Mouse (Mus musculus) midbrain, embryonic 15.5 days (tissue): ENCODE data around the gene Zfp366. TPM values are rescaled to one million over a fixed set of nuclear protein-coding genes. Genes with fewer than 3 reads are reported as not detected.
A peak's percentile ranks its signal among the peaks of the same experiment; 100 is the strongest.

Source experiments
- ATAC-seq: fragments of 200-750 bp; cut with Nextera tagmentation; replicated peaks from 2 replicates; pipeline ENCODE4 v1.8.0; 2017; ENCODE audit warnings: moderate TSS enrichment
- H3K27ac ChIP-seq: fragments of 300-500 bp; sonication (generic); 2 replicates; pipeline ENCODE4 v1.5.1; 2015; ENCODE audit warnings: mild to moderate bottlenecking, inconsistent platforms
- H3K27me3 ChIP-seq: fragments of 300-500 bp; sonication (generic); replicated peaks from 2 replicates; pipeline ENCODE4 v1.6.1; 2015; ENCODE audit warnings: inconsistent platforms
- H3K36me3 ChIP-seq: fragments of 300-500 bp; sonication (generic); replicated peaks from 2 replicates; pipeline ENCODE4 v1.6.1; 2015; ENCODE audit warnings: inconsistent platforms
- H3K4me1 ChIP-seq: fragments of 300-500 bp; sonication (generic); 2 replicates; pipeline ENCODE4 v1.6.1; 2015; ENCODE audit warnings: inconsistent platforms
- H3K4me2 ChIP-seq: fragments of 300-500 bp; sonication (generic); 2 replicates; pipeline ENCODE4 v1.6.1; 2015; ENCODE audit warnings: inconsistent platforms, mild to moderate bottlenecking, moderate library complexity
- H3K4me3 ChIP-seq: fragments of 300-500 bp; sonication (generic); 2 replicates; pipeline ENCODE4 v1.5.1; 2015; ENCODE audit warnings: mild to moderate bottlenecking, inconsistent platforms
- H3K9ac ChIP-seq: fragments of 300-500 bp; sonication (generic); 2 replicates; pipeline ENCODE4 v1.6.1; 2015; ENCODE audit warnings: mild to moderate bottlenecking, inconsistent platforms
- H3K9me3 ChIP-seq: fragments of 300-500 bp; sonication (generic); 2 replicates; pipeline ENCODE4 v1.6.1; 2016; ENCODE audit warnings: inconsistent platforms
- WGBS: fragments of 180-500 bp; shearing (Covaris S2); methylation state at CpG from one replicate; pipeline ENCODE4 v1.1.7; 2015; ENCODE audit warnings: mixed read lengths; 5-methylcytosine and 5-hydroxymethylcytosine counted together
- polyA plus RNA-seq: library from polyadenylated mRNA; unstranded; fragments of >200 nt; fragmentation: Nextera tagmentation; extraction: Ambion mirVana; gene quantifications from 2 replicates; pipeline ENCODE4 v1.2.1, GENCODE M21; 2015

Gene Zfp366
- polyA plus RNA-seq, 1 experiment from 2014 or later, result 0.81 TPM

GRCm38 (mm10) chr13:99233956-99234355 lies 49.3 kb downstream of the Zfp366 start:
- Histone ChIP-seq H3K4me3 (no peak overlapping the region), H3K36me3 (no peaks in the 10 kb centered on the region), H3K4me2 (no peak overlapping the region), H3K9ac (no peak overlapping the region), H3K27ac (no peak overlapping the region), H3K9me3 (no peaks in the 10 kb centered on the region), H3K4me1 (peaks cover 6% of the 10 kb centered on the region), H3K27me3 (no peaks in the 10 kb centered on the region)
- no peak for ATAC-seq
- 79% methylated on average over 10 of the region's 10 CpGs for WGBS

GRCm38 (mm10) chr13:99235428-99236210 lies 51.0 kb downstream of the Zfp366 start:
- H3K9me3 ChIP-seq, result no peaks in the 10 kb centered on the region
- ATAC-seq, result no peak
- H3K27ac ChIP-seq, result no peak overlapping the region
- H3K27me3 ChIP-seq, result no peaks in the 10 kb centered on the region
- H3K4me1 ChIP-seq, result peaks cover 12% of the 10 kb centered on the region
- no peak overlapping the region for H3K9ac ChIP-seq
- no peak overlapping the region for H3K4me2 ChIP-seq
- WGBS, result 82% methylated on average over 20 of the region's 20 CpGs
- H3K4me3 ChIP-seq, result no peak overlapping the region
- H3K36me3 ChIP-seq, result no peaks in the 10 kb centered on the region

- no peaks in the 10 kb centered on the region for H3K9me3 ChIP-seq
- 80% methylated on average over 2 of the region's 2 CpGs for WGBS
- H3K27me3 ChIP-seq, result no peaks in the 10 kb centered on the region
- H3K4me1 ChIP-seq, result peaks cover 12% of the 10 kb centered on the region
- H3K36me3 ChIP-seq, result no peaks in the 10 kb centered on the region
- H3K4me2 ChIP-seq, result no peak overlapping the region
- no peak overlapping the region for H3K9ac ChIP-seq
- ATAC-seq, result no peak
- no peak overlapping the region for H3K4me3 ChIP-seq
- no peak overlapping the region for H3K27ac ChIP-seq
Measured at GRCm38 (mm10) chr13:99236222-99236621, 51.6 kb downstream of the Zfp366 start.

GRCm38 (mm10) chr13:99237122-99237521 lies 52.5 kb downstream of the Zfp366 start:
- 91% methylated on average over 5 of the region's 5 CpGs for WGBS
- Histone ChIP-seq H3K27me3 (no peaks in the 10 kb centered on the region), H3K27ac (no peak overlapping the region), H3K4me3 (no peak overlapping the region), H3K4me2 (no peak overlapping the region), H3K9me3 (no peaks in the 10 kb centered on the region), H3K9ac (no peak overlapping the region), H3K4me1 (peaks cover 12% of the 10 kb centered on the region), H3K36me3 (no peaks in the 10 kb centered on the region)
- ATAC-seq, result no peak

GRCm38 (mm10) chr13:99237841-99238216 lies 53.2 kb downstream of the Zfp366 start:
- H3K9ac ChIP-seq, result no peak overlapping the region
- no peak overlapping the region for H3K27ac ChIP-seq
- no peak overlapping the region for H3K4me2 ChIP-seq
- 95% methylated on average over 1 of the region's 1 CpGs for WGBS
- H3K27me3 ChIP-seq, result no peaks in the 10 kb centered on the region
- no peak for ATAC-seq
- no peaks in the 10 kb centered on the region for H3K9me3 ChIP-seq
- peaks cover 12% of the 10 kb centered on the region for H3K4me1 ChIP-seq
- H3K36me3 ChIP-seq, result no peaks in the 10 kb centered on the region
- H3K4me3 ChIP-seq, result no peak overlapping the region

- H3K9me3 ChIP-seq, result no peaks in the 10 kb centered on the region
- no peaks in the 10 kb centered on the region for H3K36me3 ChIP-seq
- H3K4me1 ChIP-seq, result peaks cover 12% of the 10 kb centered on the region
- peak overlapping the region; percentile 45; the same call in 1 of the 2 replicates for H3K27ac ChIP-seq
- no peak overlapping the region for H3K4me2 ChIP-seq
- ATAC-seq, result no peak
- H3K27me3 ChIP-seq, result no peaks in the 10 kb centered on the region
- 63% methylated on average over 10 of the region's 10 CpGs for WGBS
- H3K4me3 ChIP-seq, result no peak overlapping the region
- no peak overlapping the region for H3K9ac ChIP-seq
Measured at GRCm38 (mm10) chr13:99238217-99239160, 53.9 kb downstream of the Zfp366 start.

GRCm38 (mm10) chr13:99239161-99239530 lies 54.5 kb downstream of the Zfp366 start:
- H3K9ac ChIP-seq, result no peak overlapping the region
- no peaks in the 10 kb centered on the region for H3K27me3 ChIP-seq
- no peaks in the 10 kb centered on the region for H3K36me3 ChIP-seq
- H3K9me3 ChIP-seq, result no peaks in the 10 kb centered on the region
- peaks cover 12% of the 10 kb centered on the region for H3K4me1 ChIP-seq
- no peak overlapping the region for H3K4me3 ChIP-seq
- WGBS, result 28% methylated on average over 7 of the region's 7 CpGs
- no peak overlapping the region for H3K4me2 ChIP-seq
- ATAC-seq, result 0 out of 2 replicates have a peak, but pooled peaks have one; percentile 33
- peak overlapping the region; percentile 31; the same call in 1 of the 2 replicates for H3K27ac ChIP-seq

GRCm38 (mm10) chr13:99239741-99240140 lies 55.1 kb downstream of the Zfp366 start:
- Histone ChIP-seq H3K9ac (no peak overlapping the region), H3K27me3 (no peaks in the 10 kb centered on the region), H3K4me1 (peaks cover 12% of the 10 kb centered on the region), H3K4me3 (no peak overlapping the region), H3K9me3 (no peaks in the 10 kb centered on the region), H3K4me2 (no peak overlapping the region), H3K27ac (no peak overlapping the region), H3K36me3 (no peaks in the 10 kb centered on the region)
- WGBS, result 35% methylated on average over 6 of the region's 6 CpGs
- no peak for ATAC-seq

- Histone ChIP-seq H3K4me3 (no peak overlapping the region), H3K36me3 (no peaks in the 10 kb centered on the region), H3K9ac (no peak overlapping the region), H3K27me3 (no peaks in the 10 kb centered on the region), H3K9me3 (no peaks in the 10 kb centered on the region), H3K27ac (no peak overlapping the region), H3K4me2 (no peak overlapping the region), H3K4me1 (peaks cover 12% of the 10 kb centered on the region)
- no peak for ATAC-seq
- 84% methylated on average over 3 of the region's 3 CpGs for WGBS
Measured at GRCm38 (mm10) chr13:99241984-99242383, 57.4 kb downstream of the Zfp366 start.

GRCm38 (mm10) chr13:99242895-99243294 lies 58.3 kb downstream of the Zfp366 start:
- no peak overlapping the region for H3K4me3 ChIP-seq
- no peak overlapping the region for H3K9ac ChIP-seq
- 72% methylated on average over 4 of the region's 4 CpGs for WGBS
- no peak overlapping the region for H3K27ac ChIP-seq
- H3K4me1 ChIP-seq, result peaks cover 12% of the 10 kb centered on the region
- ATAC-seq, result no peak
- H3K9me3 ChIP-seq, result no peaks in the 10 kb centered on the region
- H3K27me3 ChIP-seq, result no peaks in the 10 kb centered on the region
- no peak overlapping the region for H3K4me2 ChIP-seq
- H3K36me3 ChIP-seq, result no peaks in the 10 kb centered on the region

- Histone ChIP-seq H3K4me1 (peaks cover 7% of the 10 kb centered on the region), H3K4me2 (no peak overlapping the region), H3K4me3 (no peak overlapping the region), H3K27me3 (no peaks in the 10 kb centered on the region), H3K27ac (no peak overlapping the region), H3K36me3 (no peaks in the 10 kb centered on the region), H3K9me3 (no peaks in the 10 kb centered on the region), H3K9ac (no peak overlapping the region)
- WGBS, result 94% methylated on average over 9 of the region's 9 CpGs
- ATAC-seq, result no peak
Measured at GRCm38 (mm10) chr13:99243831-99244230, 59.2 kb downstream of the Zfp366 start.

GRCm38 (mm10) chr13:99244471-99244870 lies 59.8 kb downstream of the Zfp366 start:
- Histone ChIP-seq H3K36me3 (no peaks in the 10 kb centered on the region), H3K4me1 (peaks cover under 1% of the 10 kb centered on the region; the same call in 1 of the 2 replicates), H3K4me2 (no peak overlapping the region), H3K4me3 (no peak overlapping the region), H3K27ac (no peak overlapping the region), H3K9me3 (no peaks in the 10 kb centered on the region), H3K27me3 (no peaks in the 10 kb centered on the region), H3K9ac (no peak overlapping the region)
- 36% methylated on average over 6 of the region's 6 CpGs for WGBS
- no peak for ATAC-seq
